Mouse (Mus musculus) ES-E14 (cell line): ENCODE measurements around the gene Phf7. TPM values are rescaled to one million over a fixed set of nuclear protein-coding genes. Genes with fewer than 3 reads are reported as not detected.
A peak's percentile ranks its signal among the peaks of the same experiment; 100 is the strongest.

Source experiments
- DNase-seq: peaks from one replicate; pipeline ENCODE4 v3.0.0-alpha.2; 2013; ENCODE audit warnings: low read depth, low spot score
- H3K27ac ChIP-seq: 2 replicates; pipeline ENCODE4 v1.5.1; 2012; ENCODE audit warnings: low read depth, mild to moderate bottlenecking, low read length, moderate library complexity, mixed read lengths; ENCODE audit not compliant: poor library complexity, insufficient read depth, severe bottlenecking
- H3K36me3 ChIP-seq: 2 replicates; pipeline ENCODE4 v1.6.1; 2012; ENCODE audit warnings: mild to moderate bottlenecking, low read length, moderate library complexity, mixed read lengths; ENCODE audit not compliant: control insufficient read depth, poor library complexity, insufficient read depth, severe bottlenecking
- H3K4me1 ChIP-seq, 2 experiments: fragments of 150-350 bp in 1 of 2; sonication (generic) in 1 of 2; 2 replicates each; pipeline ENCODE4 v1.6.1; 2012; ENCODE audit warnings: low read length in 2 of 2, mild to moderate bottlenecking in 1 of 2, mixed read lengths in 1 of 2; ENCODE audit not compliant: control insufficient read depth in 2 of 2, insufficient read depth in 2 of 2, poor library complexity in 1 of 2
- H3K4me3 ChIP-seq, 2 experiments: fragments of 150-350 bp in 1 of 2; sonication (generic) in 1 of 2; 2 replicates each; pipeline ENCODE4 v1.5.1; 2012; ENCODE audit warnings: low read length in 2 of 2, low read depth in 1 of 2, mild to moderate bottlenecking in 1 of 2, mixed read lengths in 1 of 2; ENCODE audit not compliant: insufficient read depth in 1 of 2, poor library complexity in 1 of 2, severe bottlenecking in 1 of 2
- H3K9ac ChIP-seq: 2 replicates; pipeline ENCODE4 v1.6.1; 2012; ENCODE audit warnings: low read depth, mild to moderate bottlenecking, low read length, mixed read lengths; ENCODE audit not compliant: poor library complexity, insufficient read depth, severe bottlenecking
- H3K9me3 ChIP-seq: fragments of 150-350 bp; sonication (generic); 2 replicates; pipeline ENCODE4 v1.6.1; 2012; ENCODE audit warnings: low read depth, mild to moderate bottlenecking, low read length; ENCODE audit not compliant: control insufficient read depth, insufficient read depth
- CHD2 ChIP-seq: IDR thresholded peaks from 2 replicates; pipeline ENCODE4 v1.6.1; 2014; ENCODE audit warnings: mild to moderate bottlenecking, low read depth, low read length, inconsistent platforms
- HCFC1 ChIP-seq: IDR thresholded peaks from 2 replicates; pipeline ENCODE4 v1.6.1; 2012; ENCODE audit warnings: low read length, inconsistent platforms, borderline replicate concordance; ENCODE audit not compliant: insufficient read depth
- MAFK ChIP-seq: IDR thresholded peaks from 2 replicates; pipeline ENCODE4 v1.6.1; 2014; ENCODE audit warnings: mild to moderate bottlenecking, low read depth, low read length, inconsistent platforms; ENCODE audit not compliant: insufficient read depth
- ZC3H11A ChIP-seq: IDR thresholded peaks from 2 replicates; pipeline ENCODE4 v1.6.1; 2012; ENCODE audit warnings: low read depth, mild to moderate bottlenecking, inconsistent platforms, low read length, borderline replicate concordance
- ZNF384 ChIP-seq: IDR thresholded peaks from 2 replicates; pipeline ENCODE4 v1.6.1; 2012; ENCODE audit warnings: low read depth, low read length, inconsistent platforms
- in situ Hi-C, 2 experiments: fragments of 600-800 bp; cut with MboI; formaldehyde crosslinking; loops; one replicate each; pipeline ENCODE4 v1.15.1; 2025; ENCODE audit warnings: low sequenced_read_pairs in 2 of 2, inconsistent platforms in 1 of 2; ENCODE audit not compliant: unreplicated experiment in 2 of 2
- total RNA-seq: library from RNA; depleted of rRNA; stranded (reverse); fragments of 300-350 nt; gene quantifications from 2 replicates; pipeline ENCODE4 v1.2.3, GENCODE M21; 2012

Phf7 gene
- total RNA-seq, 1 experiment = 5.3 TPM

DNA sequence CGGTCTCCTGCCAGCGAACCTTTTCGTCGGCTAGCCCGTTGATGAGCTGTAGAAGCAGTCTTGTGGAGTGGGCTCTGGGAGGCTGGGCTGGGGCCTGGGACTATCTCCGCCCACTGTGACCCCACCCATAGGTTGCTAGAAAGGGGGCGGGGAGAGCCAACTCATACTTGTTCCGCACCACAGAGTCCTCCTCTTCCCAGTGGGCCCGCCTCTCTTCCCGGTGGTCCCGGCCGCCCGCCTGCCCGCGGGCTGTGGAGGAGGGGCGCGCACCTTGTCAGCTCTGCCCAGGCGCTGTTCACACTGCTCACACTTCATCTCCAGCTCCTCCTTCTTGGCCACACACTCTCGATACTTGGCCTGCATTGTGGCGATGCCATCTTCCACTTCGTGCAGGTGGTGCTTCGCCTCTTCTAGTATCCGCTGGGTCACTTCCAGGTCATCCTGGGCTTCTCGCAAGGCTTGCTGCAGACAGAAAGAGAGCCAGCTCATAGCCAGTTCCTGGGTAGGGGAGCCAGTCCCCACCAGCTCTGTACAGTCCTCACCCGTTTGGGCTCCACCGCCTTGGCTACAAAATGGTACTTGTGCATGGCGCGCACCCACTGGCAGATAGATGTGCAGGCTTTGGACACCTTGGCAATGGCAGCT, 18.5 kb upstream of the Phf7 start:
- H3K4me3 ChIP-seq = peak overlapping the region; percentile 59 to 72
- peak overlapping the region; percentile 29 for H3K9ac ChIP-seq
- H3K27ac ChIP-seq = no peak overlapping the region
- H3K4me1 ChIP-seq = peaks cover 0 to 6% of the 10 kb centered on the region in 2 experiments; a peak in 1 of 4 replicates
- DNase-seq = peak; percentile 75
- in situ Hi-C loops = no loop called here
- no peaks in the 10 kb centered on the region for H3K9me3 ChIP-seq
- H3K36me3 ChIP-seq = no peaks in the 10 kb centered on the region
- TF ChIP-seq CHD2 (no peak), HCFC1 (no peak), ZNF384 (no peak)

DNA sequence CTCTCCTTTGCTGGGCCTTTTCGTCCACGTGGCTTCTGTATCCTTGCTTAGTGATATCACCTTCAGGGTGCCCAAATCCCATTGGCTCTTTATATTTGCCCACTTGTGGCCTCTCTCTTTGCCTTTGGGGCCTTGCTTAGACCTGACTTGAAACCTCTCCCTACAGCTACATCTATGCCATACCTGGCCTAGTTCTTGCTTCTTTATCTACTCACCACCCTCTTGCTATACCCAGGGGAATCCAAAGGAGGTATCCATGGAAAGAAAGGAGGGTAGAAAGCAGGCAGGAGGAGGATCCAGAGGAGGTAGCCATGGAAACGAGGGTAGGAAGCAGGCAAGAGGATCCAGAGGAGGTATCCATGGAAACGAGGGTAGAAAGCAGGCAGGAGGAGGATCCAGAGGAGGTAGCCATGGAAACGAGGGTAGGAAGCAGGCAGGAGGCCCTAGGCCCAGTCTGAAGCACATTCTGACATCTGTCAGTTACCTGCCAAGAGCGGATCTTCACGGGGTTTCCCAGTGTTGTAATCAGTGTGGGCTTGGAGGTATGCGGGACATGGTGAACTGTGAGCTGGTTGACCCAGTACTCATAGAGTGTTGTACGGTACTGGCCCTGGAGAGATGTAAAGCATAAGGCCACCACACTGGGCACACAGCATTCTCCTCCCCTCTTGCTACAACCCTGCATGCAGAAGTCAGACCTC, 17.3 kb upstream of the Phf7 start:
- no peak overlapping the region for H3K4me3 ChIP-seq
- H3K9ac ChIP-seq = no peak overlapping the region
- no peak for DNase-seq
- H3K4me1 ChIP-seq = peaks cover 0 to 6% of the 10 kb centered on the region in 2 experiments; a peak in 1 of 4 replicates
- no peaks in the 10 kb centered on the region for H3K9me3 ChIP-seq
- no peaks in the 10 kb centered on the region for H3K36me3 ChIP-seq
- no peak overlapping the region for H3K27ac ChIP-seq
- no peak for TF ChIP-seq CHD2
- TF ChIP-seq MAFK = no peak
- TF ChIP-seq HCFC1 = no peak
- no peak for TF ChIP-seq ZNF384
- no peak for TF ChIP-seq ZC3H11A
- in situ Hi-C loops = no loop called here

DNA sequence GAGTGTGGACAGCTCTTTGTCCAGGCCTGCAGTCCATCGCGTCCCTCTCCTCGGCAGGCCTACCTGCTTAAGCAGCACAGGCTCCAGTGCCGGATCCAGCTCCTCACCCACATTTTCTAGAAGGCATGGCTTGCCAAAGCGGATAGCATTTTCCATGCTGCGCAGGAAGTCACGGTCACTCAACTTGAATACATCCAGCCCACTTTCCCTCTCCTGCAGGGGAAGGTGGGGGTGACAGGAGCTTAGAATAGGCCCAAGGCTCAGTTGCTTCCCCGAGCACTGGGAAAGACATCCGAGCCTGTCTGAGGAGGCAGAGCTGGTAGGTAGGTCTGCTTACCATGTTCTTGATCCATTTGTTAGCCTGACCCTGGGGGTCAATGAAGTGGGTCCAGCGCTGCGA, 16.5 kb upstream of the Phf7 start:
- in situ Hi-C loops = no loop called here

DNA sequence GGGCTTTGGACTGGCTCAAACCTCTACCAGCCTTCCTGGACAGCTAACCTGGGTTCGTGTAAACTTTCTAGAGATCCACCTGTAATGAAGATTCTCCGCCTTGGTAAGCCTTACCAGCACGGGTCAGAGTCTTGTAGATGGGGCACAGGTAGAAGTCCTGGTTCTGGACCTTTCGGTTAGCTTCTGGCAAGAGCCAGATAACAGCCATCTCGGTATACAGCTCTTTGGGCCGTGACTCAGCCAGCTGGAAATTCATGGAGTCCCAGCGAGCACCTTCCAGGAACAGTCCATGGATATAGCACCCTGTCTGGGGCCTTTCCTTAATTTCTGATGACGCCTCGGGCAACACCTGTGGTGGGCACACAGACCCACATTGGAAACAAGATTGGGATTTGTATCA, 9.8 kb upstream of the Phf7 start:
- H3K9ac ChIP-seq = no peak overlapping the region
- TF ChIP-seq ZC3H11A = no peak
- TF ChIP-seq HCFC1 = no peak
- TF ChIP-seq MAFK = no peak
- no peak for TF ChIP-seq ZNF384
- no peak for TF ChIP-seq CHD2
- H3K4me1 ChIP-seq = no peaks in the 10 kb centered on the region
- no peak overlapping the region for H3K4me3 ChIP-seq
- H3K27ac ChIP-seq = no peak overlapping the region
- in situ Hi-C loops = no loop called here
- H3K36me3 ChIP-seq = peaks cover 38% of the 10 kb centered on the region
- H3K9me3 ChIP-seq = no peaks in the 10 kb centered on the region
- no peak for DNase-seq

More for the DNA sequence above, 16.5 kb upstream of the Phf7 start:
- DNase-seq = no peak
- no peak overlapping the region for H3K4me3 ChIP-seq
- H3K4me1 ChIP-seq = peaks cover 0 to 6% of the 10 kb centered on the region in 2 experiments; a peak in 1 of 4 replicates
- TF ChIP-seq HCFC1 (no peak), ZNF384 (no peak)
- no peak overlapping the region for H3K9ac ChIP-seq
- H3K36me3 ChIP-seq = no peaks in the 10 kb centered on the region
- no peaks in the 10 kb centered on the region for H3K9me3 ChIP-seq
- no peak overlapping the region for H3K27ac ChIP-seq
